Mouse (Mus musculus): ENCODE measurements at regions not wholly inside any gene's neighbourhood (a gene's known extent, or its start where the extent isn't known, plus 50 kb on each side); places are given as distances from the start of the nearest gene placed in this dataset.
"Not testable (repeated sequence)": the region's sequence is repeated elsewhere in the genome, so short reads cannot be mapped to it uniquely, and the experiment has no call there.

GRCm38 (mm10) chr3:37812936-37813335 lies 88.6 kb upstream of the Gm5148 start:
- DNase-seq, result no peak

- DNase-seq, result no peak
Observed at GRCm38 (mm10) chr3:37811429-37811828, 87.1 kb upstream of the Gm5148 start.

- no peak for DNase-seq
Observed at GRCm38 (mm10) chr3:37810763-37811162, 86.5 kb upstream of the Gm5148 start.

- DNase-seq, result peak; percentile 78
Observed at GRCm38 (mm10) chr3:37805805-37806148, 81.5 kb upstream of the Gm5148 start.

- DNase-seq, result no peak
Observed at GRCm38 (mm10) chr3:37804941-37805804, 80.9 kb upstream of the Gm5148 start.

GRCm38 (mm10) chr3:37804261-37804660 lies 80.0 kb upstream of the Gm5148 start:
- DNase-seq, result peak; percentile 68

- DNase-seq, result not testable (repeated sequence)
Observed at GRCm38 (mm10) chr3:37803781-37804180, 79.5 kb upstream of the Gm5148 start.

- no peak for DNase-seq
Observed at GRCm38 (mm10) chr3:37801551-37801950, 77.3 kb upstream of the Gm5148 start.

- no peak for DNase-seq
Observed at GRCm38 (mm10) chr3:37799809-37800208, 75.5 kb upstream of the Gm5148 start.

- no peak for DNase-seq
Observed at GRCm38 (mm10) chr3:37789711-37790110, 65.4 kb upstream of the Gm5148 start.

GRCm38 (mm10) chr3:37789143-37789697 lies 64.9 kb upstream of the Gm5148 start:
- no peak for DNase-seq

- no peak for DNase-seq
Observed at GRCm38 (mm10) chr3:37788366-37788765, 64.1 kb upstream of the Gm5148 start.

- DNase-seq, result no peak
Observed at GRCm38 (mm10) chr3:37786792-37787191, 62.5 kb upstream of the Gm5148 start.

- DNase-seq, result no peak
Observed at GRCm38 (mm10) chr3:37781086-37781485, 56.8 kb upstream of the Gm5148 start.

GRCm38 (mm10) chr3:37779867-37780475 lies 55.7 kb upstream of the Gm5148 start:
- no peak for DNase-seq

GRCm38 (mm10) chr3:37778386-37778785 lies 54.1 kb upstream of the Gm5148 start:
- DNase-seq, result no peak

- no peak for DNase-seq
Observed at GRCm38 (mm10) chr3:37776224-37776623, 51.9 kb upstream of the Gm5148 start.

Measured in thymus, postnatal 25 days (tissue).